Mouse (Mus musculus) stomach, embryonic 16.5 days (tissue): ENCODE results near the gene Celsr1. TPM values are rescaled to one million over a fixed set of nuclear protein-coding genes. Genes with fewer than 3 reads are reported as not detected.

ENCODE experiments used
- ATAC-seq: fragments of 200-750 bp; cut with Nextera tagmentation; 2 replicates; pipeline ENCODE4 v1.8.0; 2017; ENCODE audit warnings: moderate number of reproducible peaks, moderate TSS enrichment; ENCODE audit not compliant: insufficient read depth, low FRiP score
- H3K27ac ChIP-seq: fragments of 300-500 bp; sonication (generic); 2 replicates; pipeline ENCODE4 v1.5.1; 2014; ENCODE audit warnings: low read length
- H3K27me3 ChIP-seq: fragments of 300-500 bp; sonication (generic); 2 replicates; pipeline ENCODE4 v1.6.1; 2014; ENCODE audit warnings: low read length, control low read depth, mixed read lengths; ENCODE audit not compliant: control insufficient read depth, insufficient read depth
- H3K36me3 ChIP-seq: fragments of 300-500 bp; sonication (generic); 2 replicates; pipeline ENCODE4 v1.6.1; 2014; ENCODE audit warnings: low read length; ENCODE audit not compliant: control insufficient read depth, insufficient read depth
- H3K4me1 ChIP-seq: fragments of 300-500 bp; sonication (generic); 2 replicates; pipeline ENCODE4 v1.6.1; 2014; ENCODE audit warnings: low read length, control low read depth, mixed read lengths; ENCODE audit not compliant: control insufficient read depth, insufficient read depth
- H3K4me2 ChIP-seq: fragments of 300-500 bp; sonication (generic); 2 replicates; pipeline ENCODE4 v1.6.1; 2014; ENCODE audit warnings: low read depth, low read length, mixed read lengths
- H3K4me3 ChIP-seq: fragments of 300-500 bp; sonication (generic); replicated peaks from 2 replicates; pipeline ENCODE4 v1.5.1; 2014; ENCODE audit warnings: mild to moderate bottlenecking, low read length
- H3K9ac ChIP-seq: fragments of 300-500 bp; sonication (generic); 2 replicates; pipeline ENCODE4 v1.6.1; 2014; ENCODE audit warnings: low read length
- H3K9me3 ChIP-seq: fragments of 300-500 bp; sonication (generic); replicated peaks from 2 replicates; pipeline ENCODE4 v1.6.1; 2016; ENCODE audit warnings: low read length, control low read depth; ENCODE audit not compliant: control insufficient read depth
- WGBS: fragments of 180-500 bp; shearing (Covaris S2); extraction: QIAGEN DNeasy Blood & Tissue Kit; methylation state at CpG from one replicate; pipeline ENCODE4 v1.1.7; 2014; 5-methylcytosine and 5-hydroxymethylcytosine counted together
- polyA plus RNA-seq: library from polyadenylated mRNA; unstranded; fragments of >200 nt; fragmentation: Nextera tagmentation; extraction: Ambion mirVana; gene quantifications from 2 replicates; pipeline ENCODE4 v1.2.1, GENCODE M21; 2015

The Celsr1 gene
- polyA plus RNA-seq, 1 experiment from 2014 or later = 2.7 TPM

- H3K9ac ChIP-seq = peak overlapping the region; percentile 38; the same call in 1 of the 2 replicates
- peak overlapping the region; percentile 9; the same call in 1 of the 2 replicates for H3K4me2 ChIP-seq
- peaks cover 39% of the 10 kb centered on the region for H3K4me1 ChIP-seq
- WGBS = 20% methylated on average over 6 of the region's 6 CpGs
- no peaks in the 10 kb centered on the region for H3K36me3 ChIP-seq
- peak; percentile 78 for ATAC-seq
- H3K27me3 ChIP-seq = no peaks in the 10 kb centered on the region
- H3K27ac ChIP-seq = peak overlapping the region; percentile 61; the same call in 1 of the 2 replicates
- no peaks in the 10 kb centered on the region for H3K9me3 ChIP-seq
- H3K4me3 ChIP-seq = no peak overlapping the region
These were observed 34.0 kb upstream of the Celsr1 start for GRCm38 (mm10) chr15:86067581-86067910.

- no peaks in the 10 kb centered on the region for H3K9me3 ChIP-seq
- WGBS = 42% methylated on average over 14 of the region's 14 CpGs
- H3K4me2 ChIP-seq = peak overlapping the region; percentile 9; the same call in 1 of the 2 replicates
- peak overlapping the region; percentile 61 for H3K27ac ChIP-seq
- H3K36me3 ChIP-seq = no peaks in the 10 kb centered on the region
- no peaks in the 10 kb centered on the region for H3K27me3 ChIP-seq
- no peak overlapping the region for H3K4me3 ChIP-seq
- H3K9ac ChIP-seq = peak overlapping the region; percentile 54
- ATAC-seq = peak; percentile 26; the same call in 1 of the 2 replicates
- peaks cover 39% of the 10 kb centered on the region for H3K4me1 ChIP-seq
These were observed 33.4 kb upstream of the Celsr1 start for GRCm38 (mm10) chr15:86066836-86067580.

GRCm38 (mm10) chr15:86065367-86065766, 31.8 kb upstream of the Celsr1 start:
- 75% methylated on average over 4 of the region's 4 CpGs for WGBS

DNA sequence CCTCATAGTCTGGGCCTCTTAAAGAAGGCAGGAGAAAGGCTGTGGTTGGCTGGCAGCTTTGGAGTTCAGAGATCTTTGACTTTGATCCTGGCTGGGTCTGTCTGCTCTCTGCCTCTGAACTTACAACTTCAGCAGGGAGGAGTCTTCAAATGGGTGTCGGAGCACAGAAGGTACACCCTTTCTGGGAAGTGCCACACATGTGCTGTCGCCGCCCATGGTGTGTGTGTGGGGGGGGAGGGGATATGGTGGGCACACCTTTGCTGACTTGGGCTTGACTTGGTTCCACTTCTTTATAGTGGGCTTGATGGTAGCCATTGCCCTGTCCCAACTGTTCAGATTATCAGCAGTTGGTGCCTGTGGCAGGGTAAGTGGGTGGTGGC, 31.3 kb upstream of the Celsr1 start:
- ATAC-seq = no peak

More at GRCm38 (mm10) chr15:86065367-86065766, 31.8 kb upstream of the Celsr1 start:
- Histone ChIP-seq H3K4me3 (no peak overlapping the region), H3K36me3 (no peaks in the 10 kb centered on the region), H3K9me3 (no peaks in the 10 kb centered on the region), H3K9ac (no peak overlapping the region), H3K4me1 (peaks cover 52% of the 10 kb centered on the region), H3K4me2 (no peak overlapping the region), H3K27ac (no peak overlapping the region), H3K27me3 (no peaks in the 10 kb centered on the region)
- ATAC-seq = no peak

GRCm38 (mm10) chr15:86064191-86064849, 30.7 kb upstream of the Celsr1 start:
- ATAC-seq = no peak
- H3K9me3 ChIP-seq = no peaks in the 10 kb centered on the region
- H3K4me1 ChIP-seq = peaks cover 58% of the 10 kb centered on the region
- no peak overlapping the region for H3K9ac ChIP-seq
- H3K27ac ChIP-seq = peak overlapping the region; percentile 31; the same call in 1 of the 2 replicates
- H3K27me3 ChIP-seq = no peaks in the 10 kb centered on the region
- no peaks in the 10 kb centered on the region for H3K36me3 ChIP-seq
- H3K4me3 ChIP-seq = no peak overlapping the region
- H3K4me2 ChIP-seq = no peak overlapping the region
- 88% methylated on average over 8 of the region's 8 CpGs for WGBS

More for the DNA sequence above, 31.3 kb upstream of the Celsr1 start:
- Histone ChIP-seq H3K4me2 (no peak overlapping the region), H3K36me3 (no peaks in the 10 kb centered on the region), H3K27ac (peak overlapping the region; percentile 31; the same call in 1 of the 2 replicates), H3K4me1 (peaks cover 54% of the 10 kb centered on the region), H3K27me3 (no peaks in the 10 kb centered on the region), H3K9ac (no peak overlapping the region), H3K9me3 (no peaks in the 10 kb centered on the region), H3K4me3 (no peak overlapping the region)
- WGBS = 76% methylated on average over 3 of the region's 3 CpGs

- H3K27ac ChIP-seq = no peak overlapping the region
- H3K27me3 ChIP-seq = no peaks in the 10 kb centered on the region
- no peak overlapping the region for H3K4me3 ChIP-seq
- no peak overlapping the region for H3K4me2 ChIP-seq
- H3K36me3 ChIP-seq = no peaks in the 10 kb centered on the region
- H3K4me1 ChIP-seq = peaks cover 56% of the 10 kb centered on the region
- 47% methylated on average over 6 of the region's 6 CpGs for WGBS
- no peak for ATAC-seq
- H3K9me3 ChIP-seq = no peaks in the 10 kb centered on the region
- peak overlapping the region; percentile 0; the same call in 1 of the 2 replicates for H3K9ac ChIP-seq
These were observed 28.4 kb upstream of the Celsr1 start for GRCm38 (mm10) chr15:86061848-86062481.

DNA sequence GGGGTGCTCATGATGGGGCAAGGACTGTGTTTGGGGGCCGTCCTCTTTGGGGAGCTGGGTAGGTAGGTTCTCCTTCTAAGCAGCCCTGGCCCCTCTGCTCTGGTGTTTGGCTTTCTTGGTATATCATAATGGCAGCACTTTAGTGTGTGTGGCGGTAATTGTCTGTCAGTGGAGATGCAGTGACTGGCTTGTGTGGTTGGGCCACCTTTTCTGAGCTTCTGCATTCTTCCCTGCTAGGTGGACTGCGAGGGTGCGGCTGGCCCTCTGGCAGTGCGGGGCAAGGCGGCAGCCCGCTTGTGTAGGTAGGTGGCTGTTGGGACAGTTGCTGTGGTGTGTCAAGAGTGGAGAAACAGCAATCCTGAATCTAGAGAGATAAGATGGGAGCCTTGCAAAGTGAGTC, 27.6 kb upstream of the Celsr1 start:
- Histone ChIP-seq H3K27ac (no peak overlapping the region), H3K27me3 (no peaks in the 10 kb centered on the region), H3K9me3 (no peaks in the 10 kb centered on the region), H3K4me3 (no peak overlapping the region), H3K4me2 (no peak overlapping the region), H3K4me1 (peaks cover 52% of the 10 kb centered on the region), H3K9ac (peak overlapping the region; percentile 0; the same call in 1 of the 2 replicates), H3K36me3 (no peaks in the 10 kb centered on the region)
- 78% methylated on average over 7 of the region's 7 CpGs for WGBS
- no peak for ATAC-seq

DNA sequence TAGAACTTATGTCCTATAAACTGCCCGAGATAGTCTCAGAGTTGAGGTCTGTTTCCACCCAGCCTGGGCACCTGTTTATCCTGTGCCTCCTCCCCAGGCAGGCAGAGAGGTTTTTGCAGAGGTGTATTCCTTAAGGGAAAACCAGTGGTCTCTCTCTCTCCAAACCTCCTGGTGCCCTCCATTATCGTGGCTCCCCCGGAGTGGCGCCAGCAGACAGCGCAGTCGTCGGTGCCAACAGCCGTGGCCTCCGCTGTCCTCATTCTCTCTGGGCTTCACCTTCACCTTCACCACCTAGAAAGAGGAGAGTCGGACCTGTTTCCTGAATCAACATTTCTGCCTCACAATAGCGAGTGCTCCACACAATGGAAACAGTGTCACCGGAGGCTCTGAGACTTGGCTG, 27.0 kb upstream of the Celsr1 start:
- 72% methylated on average over 12 of the region's 12 CpGs for WGBS
- Histone ChIP-seq H3K27ac (no peak overlapping the region), H3K4me3 (0 out of 2 replicates have a peak overlapping the region, but pooled peaks have one; percentile 5), H3K36me3 (no peaks in the 10 kb centered on the region), H3K9ac (no peak overlapping the region; the same call in 1 of the 2 replicates), H3K4me1 (peaks cover 48% of the 10 kb centered on the region), H3K4me2 (no peak overlapping the region; the same call in 1 of the 2 replicates), H3K9me3 (no peaks in the 10 kb centered on the region), H3K27me3 (no peaks in the 10 kb centered on the region)
- ATAC-seq = no peak
